Mouse (Mus musculus): ENCODE measurements around the gene Alox5. TPM values are rescaled to one million over a fixed set of nuclear protein-coding genes. Genes with fewer than 3 reads are reported as not detected.

Gene Alox5
- total RNA-seq, 1 experiment from 2014 or later, result 6.3 TPM

DNA sequence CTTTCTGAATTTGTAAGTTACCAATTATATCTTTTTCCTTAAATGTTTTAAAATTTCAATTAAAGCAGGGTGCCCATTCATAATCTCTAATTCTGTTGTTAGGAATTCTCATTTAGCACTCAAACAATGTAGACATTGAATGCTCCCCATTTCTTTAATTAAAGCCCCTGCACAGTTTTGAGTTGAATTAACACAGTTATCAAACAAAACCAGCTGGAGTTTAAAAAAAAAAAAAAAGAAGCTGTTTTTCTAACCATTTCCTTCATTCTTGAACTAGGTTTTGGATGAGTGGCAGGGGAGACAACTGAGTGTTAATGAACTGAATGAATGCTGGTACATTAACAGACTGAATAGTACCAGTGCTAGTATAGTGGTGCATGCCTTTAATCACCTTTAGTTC is 71.5 kb downstream of the Alox5 start:
- ATAC-seq (replicated peaks; ENCODE audit: low read depth, poor library complexity, severe bottlenecking), result no peak

DNA sequence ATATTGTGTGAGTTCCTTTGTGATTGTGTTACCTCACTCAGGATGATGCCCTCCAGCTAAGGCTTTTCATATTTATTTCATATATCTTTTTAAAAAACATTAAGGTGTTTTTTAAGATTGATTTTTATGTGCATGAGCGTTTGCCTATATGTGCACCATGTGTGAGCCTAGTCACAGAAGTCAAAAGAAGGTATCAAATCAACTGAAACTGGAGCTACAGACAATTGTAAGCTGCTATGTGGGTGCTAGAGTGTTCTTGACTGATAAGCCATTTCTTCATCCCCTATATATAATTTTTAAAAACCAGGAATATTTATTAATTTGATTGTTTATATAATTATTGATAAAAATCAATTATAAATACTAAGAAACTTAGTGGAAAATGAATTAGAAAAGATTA is 72.9 kb downstream of the Alox5 start:
- no peak for ATAC-seq (replicated peaks; ENCODE audit: low read depth, poor library complexity, severe bottlenecking)

DNA sequence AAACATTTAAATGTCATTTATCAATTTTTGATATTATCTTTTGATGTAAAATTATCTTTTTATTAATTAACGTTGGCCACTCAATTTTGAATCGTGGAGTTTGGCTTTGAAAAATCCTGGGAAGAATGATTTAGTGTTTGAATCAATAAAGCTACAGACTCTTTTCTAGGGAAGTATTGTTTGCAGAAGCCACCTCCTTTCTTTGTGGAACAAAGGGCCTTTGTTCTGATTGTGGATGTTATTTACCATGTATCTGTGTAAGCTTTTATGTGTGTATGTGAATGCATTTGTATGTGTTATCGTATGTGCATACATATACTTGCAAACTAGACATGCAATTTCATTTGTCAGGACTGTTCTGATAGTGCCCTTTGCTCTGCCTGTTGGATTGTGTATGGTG is 74.5 kb downstream of the Alox5 start:
- ATAC-seq (replicated peaks; ENCODE audit: low read depth, poor library complexity, severe bottlenecking), result no peak

DNA sequence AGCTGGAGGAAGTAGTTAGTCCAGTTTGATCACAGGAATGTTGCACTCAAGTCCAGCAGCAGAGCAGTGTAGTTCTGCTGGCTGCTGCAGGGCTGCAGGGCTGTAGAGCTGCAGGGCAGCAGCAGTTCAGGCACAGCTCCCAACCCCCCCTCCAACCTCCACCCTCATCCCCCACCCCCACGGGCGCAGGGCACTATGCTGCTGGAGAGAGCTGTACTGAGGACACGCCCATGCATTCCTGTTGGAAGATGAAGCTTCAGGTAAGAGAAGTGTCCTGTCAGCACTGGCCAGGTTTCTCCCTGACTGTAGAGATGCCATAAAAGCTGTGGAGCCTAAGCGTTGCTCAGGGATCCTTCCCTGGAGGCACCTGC is 74.9 kb downstream of the Alox5 start:
- no peak for ATAC-seq (replicated peaks; ENCODE audit: low read depth, poor library complexity, severe bottlenecking)

DNA sequence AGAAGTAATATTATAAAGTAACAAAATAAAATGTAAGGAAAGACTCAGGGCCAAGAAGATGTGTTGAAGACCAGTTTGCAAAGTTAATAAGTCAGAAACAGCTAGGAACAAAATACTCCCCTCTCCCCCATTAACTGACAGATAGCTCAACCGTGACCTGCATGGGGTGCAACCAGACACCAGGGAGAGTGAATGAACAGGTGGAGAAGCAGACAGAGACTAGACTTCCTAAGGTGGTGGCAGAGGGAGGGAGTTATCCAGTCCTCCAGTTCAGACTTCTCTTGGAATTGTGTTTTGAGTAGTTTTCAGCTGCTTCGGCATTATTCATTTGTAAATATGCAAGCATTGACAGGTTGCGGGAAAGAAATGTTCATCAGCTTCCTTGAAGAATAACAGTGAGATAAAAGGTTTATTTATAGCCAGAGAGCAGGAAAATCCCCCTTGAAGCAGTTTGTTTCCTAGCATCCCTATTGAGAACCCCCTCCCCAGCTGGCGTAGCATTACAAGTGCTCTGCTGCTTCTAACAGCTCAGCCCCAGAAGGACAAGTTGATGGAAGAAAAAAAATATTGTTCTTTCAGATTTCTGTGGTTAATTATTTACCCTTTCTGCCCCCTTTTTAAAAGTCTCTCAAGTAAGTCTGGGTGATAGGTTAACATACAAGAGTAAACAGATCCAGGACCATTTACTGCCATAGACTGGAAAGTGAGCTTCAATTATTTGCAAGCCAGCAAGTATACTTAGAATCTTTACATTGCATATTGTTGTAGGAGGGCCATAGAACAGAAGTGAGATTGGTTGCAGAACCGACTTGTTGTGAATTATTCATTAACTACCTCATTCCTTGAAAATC is 75.6 kb downstream of the Alox5 start:
- no peak for ATAC-seq (replicated peaks; ENCODE audit: low read depth, poor library complexity, severe bottlenecking)

DNA sequence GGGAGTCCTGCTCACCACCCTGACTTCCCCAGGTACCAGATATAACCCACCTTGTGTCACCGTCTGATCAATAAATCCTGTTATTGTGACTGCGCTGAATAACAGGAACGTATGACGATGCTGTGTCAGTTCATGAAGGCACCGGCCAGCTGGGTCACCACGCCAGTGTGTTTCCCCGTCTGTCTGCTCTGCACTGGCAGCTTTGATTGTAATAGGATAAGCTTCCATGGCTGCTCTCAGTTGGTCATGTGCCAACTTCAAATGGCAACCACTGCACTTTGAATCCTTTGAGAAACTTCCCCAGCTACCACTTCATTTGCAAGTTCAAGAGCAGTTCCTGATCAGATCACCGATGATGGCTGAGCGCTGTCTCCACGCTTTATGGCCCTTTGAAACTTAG is 77.4 kb downstream of the Alox5 start:
- ATAC-seq (replicated peaks; ENCODE audit: low read depth, poor library complexity, severe bottlenecking), result no peak

- ATAC-seq (replicated peaks; ENCODE audit: low read depth, poor library complexity, severe bottlenecking), result no peak
Observed at GRCm38 (mm10) chr6:116381605-116382004, 79.4 kb downstream of the Alox5 start.

GRCm38 (mm10) chr6:116380157-116380556 is 80.8 kb downstream of the Alox5 start:
- ATAC-seq (replicated peaks; ENCODE audit: low read depth, poor library complexity, severe bottlenecking), result no peak

- no peak for ATAC-seq (replicated peaks; ENCODE audit: low read depth, poor library complexity, severe bottlenecking)
Observed at GRCm38 (mm10) chr6:116378892-116379291, 82.1 kb downstream of the Alox5 start.

- ATAC-seq (replicated peaks; ENCODE audit: low read depth, poor library complexity, severe bottlenecking), result no peak
Observed at GRCm38 (mm10) chr6:116374618-116375017, 86.4 kb downstream of the Alox5 start.

GRCm38 (mm10) chr6:116374136-116374535 is 86.8 kb downstream of the Alox5 start:
- ATAC-seq (replicated peaks; ENCODE audit: low read depth, poor library complexity, severe bottlenecking), result no peak

DNA sequence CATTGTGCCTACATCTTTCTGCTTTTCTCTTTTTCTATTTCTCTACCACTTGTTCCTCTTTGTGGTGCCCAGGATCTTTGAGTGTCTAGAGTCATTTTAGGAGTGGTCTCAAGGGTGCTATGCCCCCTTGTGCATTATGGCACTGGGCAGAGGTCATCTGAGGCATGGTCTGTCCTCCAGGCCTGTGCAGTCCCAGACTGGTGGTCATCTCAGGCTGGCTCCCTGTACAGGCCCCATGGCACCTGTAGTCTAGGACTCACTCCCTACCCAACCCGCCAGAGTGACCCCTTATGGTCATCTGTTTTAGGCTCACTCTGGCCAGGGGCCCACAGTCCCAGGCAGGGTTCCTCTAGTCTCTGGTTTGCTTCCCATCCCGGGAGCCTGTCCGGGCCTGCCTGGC is 89.5 kb downstream of the Alox5 start:
- no peak for ATAC-seq (replicated peaks; ENCODE audit: low read depth, poor library complexity, severe bottlenecking)

DNA sequence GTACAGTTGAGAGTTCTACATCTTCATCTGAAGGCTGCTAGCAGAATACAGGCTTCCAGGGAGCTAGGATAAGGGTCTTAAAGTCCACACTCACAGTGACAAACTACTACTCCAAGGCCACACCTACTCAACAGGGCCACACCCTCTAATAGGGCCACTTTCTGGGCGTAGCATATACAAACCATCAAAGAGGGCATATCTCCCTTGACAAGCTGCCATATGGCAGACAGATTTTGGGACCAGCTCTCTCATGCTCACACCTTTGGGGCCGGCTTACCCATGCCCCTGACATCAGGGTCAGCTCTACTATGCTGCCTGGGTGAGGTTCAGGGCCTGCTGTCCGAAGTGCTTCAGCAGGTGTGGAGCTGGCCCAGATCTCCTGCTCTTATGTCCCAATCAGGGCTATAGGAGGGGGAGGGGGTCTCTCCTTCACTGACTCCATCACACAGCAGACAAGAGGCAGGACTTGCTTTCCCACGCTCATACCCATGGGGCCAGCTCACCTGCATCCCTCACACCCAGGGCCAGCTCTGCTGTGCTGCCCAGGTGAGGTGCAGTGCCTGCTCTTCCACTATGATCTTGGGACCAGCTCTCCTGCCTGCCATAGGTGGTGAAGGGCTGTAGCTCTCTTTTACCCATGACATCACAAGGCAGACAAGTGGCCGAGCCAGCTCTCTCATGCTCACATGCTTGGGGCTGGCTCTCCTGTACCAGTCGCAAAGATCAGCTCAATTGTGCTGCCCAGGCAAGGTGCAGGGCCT is 90.6 kb downstream of the Alox5 start:
- ATAC-seq (replicated peaks; ENCODE audit: low read depth, poor library complexity, severe bottlenecking), result peak; percentile 63; the same call in 1 of the 2 replicates

DNA sequence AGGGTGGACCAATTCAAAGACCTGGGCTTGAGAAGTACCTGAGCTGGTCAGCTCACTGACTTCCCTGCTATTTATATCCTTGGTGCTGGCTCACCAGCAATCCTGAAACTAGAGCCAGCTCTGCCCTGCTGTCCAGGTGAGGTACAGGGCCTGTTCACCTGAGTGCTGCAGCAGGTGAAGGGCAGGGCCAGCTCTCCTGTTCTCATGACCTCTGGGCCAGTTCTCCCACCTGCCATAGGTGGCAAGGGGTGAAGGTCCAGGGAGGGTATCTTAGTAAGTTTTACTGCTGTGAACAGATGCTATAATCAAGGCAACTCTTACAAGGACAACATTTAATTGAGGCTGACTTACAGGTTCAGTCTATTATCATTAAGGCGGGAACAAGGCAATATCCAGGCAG is 91.2 kb downstream of the Alox5 start:
- ATAC-seq (replicated peaks; ENCODE audit: low read depth, poor library complexity, severe bottlenecking), result no peak

GRCm38 (mm10) chr6:116367971-116368370 is 93.0 kb downstream of the Alox5 start:
- no peak for ATAC-seq (replicated peaks; ENCODE audit: low read depth, poor library complexity, severe bottlenecking)

DNA sequence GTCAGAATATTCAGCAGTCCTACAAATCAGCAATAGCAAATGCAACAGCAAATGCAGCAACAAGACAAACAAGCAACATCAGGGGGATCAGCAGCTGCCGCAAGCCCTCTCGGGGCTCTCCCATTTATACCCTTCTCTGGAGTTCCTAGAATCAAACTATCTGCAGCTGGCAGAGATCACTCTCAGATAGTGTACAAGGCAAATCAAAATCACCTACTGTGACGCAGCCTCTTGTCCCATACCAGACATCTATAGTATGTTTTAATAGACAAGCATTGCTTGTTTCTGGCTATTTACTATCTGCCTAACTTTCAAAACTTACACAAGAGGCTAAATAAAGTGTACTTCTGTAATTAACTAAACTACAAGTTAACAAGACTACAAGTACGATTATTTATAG is 99.0 kb downstream of the Alox5 start:
- no peak for ATAC-seq (replicated peaks; ENCODE audit: low read depth, poor library complexity, severe bottlenecking)

GRCm38 (mm10) chr6:116361463-116361862 is 99.5 kb downstream of the Alox5 start:
- ATAC-seq (replicated peaks; ENCODE audit: low read depth, poor library complexity, severe bottlenecking), result no peak

Other genes with a start within 250 kb of the Alox5 start
- gene Zfand4, start 197.0 kb downstream of the Alox5 start, total RNA-seq (2017), result 18.5 and 25.0 TPM in 2 replicates
- gene March8, start 123.2 kb downstream of the Alox5 start, total RNA-seq (2017), result 20.6 and 24.8 TPM in 2 replicates
- gene Olfr211, start 27.9 kb upstream of the Alox5 start, total RNA-seq (2017), result not detected in 2 replicates
- not detected in 2 replicates for gene Olfr212, start 45.3 kb upstream of the Alox5 start, total RNA-seq (2017)
- not detected in 2 replicates for gene Olfr213, start 77.3 kb upstream of the Alox5 start, total RNA-seq (2017)
- 0.92 and 1.2 TPM in 2 replicates for gene Gm5580, start 90.0 kb upstream of the Alox5 start, total RNA-seq (2017)
- not detected in 2 replicates for gene Olfr214, start 93.1 kb upstream of the Alox5 start, total RNA-seq (2017)
- not detected in 2 replicates for gene Olfr215, start 123.0 kb upstream of the Alox5 start, total RNA-seq (2017)
- gene Zfp422, start 167.8 kb upstream of the Alox5 start, total RNA-seq (2017), result 79.8 and 85.1 TPM in 2 replicates
- gene Depp1, start 189.4 kb upstream of the Alox5 start, total RNA-seq (2017), result 0.63 and 1.6 TPM in 2 replicates
- 15.0 and 17.4 TPM in 2 replicates for gene Rassf4, start 212.8 kb upstream of the Alox5 start, total RNA-seq (2017)

Data from common myeloid progenitor, adult 5-6 weeks (primary cell).